Mouse (Mus musculus): ENCODE data around the gene Atp4b. TPM values are rescaled to one million over a fixed set of nuclear protein-coding genes. Genes with fewer than 3 reads are reported as not detected.

Gene Atp4b
- polyA plus RNA-seq, 1 experiment from 2014 or later: not detected

- Histone ChIP-seq H3K4me2 (ENCODE audit: low read depth, low read length) (no peak overlapping the region), H3K36me3 (ENCODE audit: control insufficient read depth, insufficient read depth) (no peaks in the 10 kb centered on the region), H3K9ac (ENCODE audit: low read length) (no peak overlapping the region), H3K27ac (ENCODE audit: low read length) (no peak overlapping the region), H3K4me3 (ENCODE audit: low read length) (no peak overlapping the region), H3K9me3 (replicated peaks; ENCODE audit: control insufficient read depth, low read length) (no peaks in the 10 kb centered on the region), H3K27me3 (ENCODE audit: control insufficient read depth, insufficient read depth, low read length) (no peaks in the 10 kb centered on the region), H3K4me1 (ENCODE audit: control insufficient read depth, insufficient read depth, low read length) (no peaks in the 10 kb centered on the region)
- no peak for ATAC-seq (replicated peaks; ENCODE audit: extremely low read depth, insufficient read depth, low FRiP score)
- 63% methylated on average over 6 of the region's 6 CpGs for WGBS
Observed at GRCm38 (mm10) chr8:13403517-13403916, 6.9 kb upstream of the Atp4b start.

GRCm38 (mm10) chr8:13393869-13394268 is 2.8 kb downstream of the Atp4b start:
- no peak overlapping the region for H3K27ac ChIP-seq (ENCODE audit: low read length)
- H3K9ac ChIP-seq (ENCODE audit: low read length): no peak overlapping the region
- no peaks in the 10 kb centered on the region for H3K4me1 ChIP-seq (ENCODE audit: control insufficient read depth, insufficient read depth, low read length)
- no peak overlapping the region for H3K4me2 ChIP-seq (ENCODE audit: low read depth, low read length)
- WGBS: 83% methylated on average over 7 of the region's 7 CpGs
- H3K4me3 ChIP-seq (ENCODE audit: low read length): no peak overlapping the region
- H3K9me3 ChIP-seq (replicated peaks; ENCODE audit: control insufficient read depth, low read length): no peaks in the 10 kb centered on the region
- H3K27me3 ChIP-seq (ENCODE audit: control insufficient read depth, insufficient read depth, low read length): no peaks in the 10 kb centered on the region
- no peak for ATAC-seq (replicated peaks; ENCODE audit: extremely low read depth, insufficient read depth, low FRiP score)
- no peaks in the 10 kb centered on the region for H3K36me3 ChIP-seq (ENCODE audit: control insufficient read depth, insufficient read depth)

- Histone ChIP-seq H3K9me3 (replicated peaks; ENCODE audit: control insufficient read depth, low read length) (no peaks in the 10 kb centered on the region), H3K9ac (ENCODE audit: low read length) (no peak overlapping the region), H3K4me3 (ENCODE audit: low read length) (no peak overlapping the region), H3K4me1 (ENCODE audit: control insufficient read depth, insufficient read depth, low read length) (no peaks in the 10 kb centered on the region), H3K4me2 (ENCODE audit: low read depth, low read length) (no peak overlapping the region), H3K27ac (ENCODE audit: low read length) (no peak overlapping the region), H3K36me3 (ENCODE audit: control insufficient read depth, insufficient read depth) (no peaks in the 10 kb centered on the region), H3K27me3 (ENCODE audit: control insufficient read depth, insufficient read depth, low read length) (no peaks in the 10 kb centered on the region)
- WGBS: 73% methylated on average over 2 of the region's 2 CpGs
- ATAC-seq (replicated peaks; ENCODE audit: extremely low read depth, insufficient read depth, low FRiP score): no peak
Observed at GRCm38 (mm10) chr8:13388744-13389143, 7.9 kb downstream of the Atp4b start.

GRCm38 (mm10) chr8:13387728-13388127 is 8.9 kb downstream of the Atp4b start:
- Histone ChIP-seq H3K4me1 (ENCODE audit: control insufficient read depth, insufficient read depth, low read length) (no peaks in the 10 kb centered on the region), H3K27me3 (ENCODE audit: control insufficient read depth, insufficient read depth, low read length) (no peaks in the 10 kb centered on the region), H3K9me3 (replicated peaks; ENCODE audit: control insufficient read depth, low read length) (no peaks in the 10 kb centered on the region), H3K27ac (ENCODE audit: low read length) (no peak overlapping the region), H3K4me3 (ENCODE audit: low read length) (no peak overlapping the region), H3K36me3 (ENCODE audit: control insufficient read depth, insufficient read depth) (no peaks in the 10 kb centered on the region), H3K4me2 (ENCODE audit: low read depth, low read length) (no peak overlapping the region), H3K9ac (ENCODE audit: low read length) (no peak overlapping the region)
- ATAC-seq (replicated peaks; ENCODE audit: extremely low read depth, insufficient read depth, low FRiP score): no peak
- 80% methylated on average over 8 of the region's 8 CpGs for WGBS

GRCm38 (mm10) chr8:13386366-13386765 is 10.3 kb downstream of the Atp4b start:
- Histone ChIP-seq H3K27me3 (ENCODE audit: control insufficient read depth, insufficient read depth, low read length) (no peaks in the 10 kb centered on the region), H3K9me3 (replicated peaks; ENCODE audit: control insufficient read depth, low read length) (no peaks in the 10 kb centered on the region), H3K27ac (ENCODE audit: low read length) (no peak overlapping the region), H3K4me2 (ENCODE audit: low read depth, low read length) (no peak overlapping the region), H3K36me3 (ENCODE audit: control insufficient read depth, insufficient read depth) (no peaks in the 10 kb centered on the region), H3K9ac (ENCODE audit: low read length) (no peak overlapping the region), H3K4me3 (ENCODE audit: low read length) (no peak overlapping the region), H3K4me1 (ENCODE audit: control insufficient read depth, insufficient read depth, low read length) (no peaks in the 10 kb centered on the region)
- WGBS: 71% methylated on average over 13 of the region's 13 CpGs
- ATAC-seq (replicated peaks; ENCODE audit: extremely low read depth, insufficient read depth, low FRiP score): no peak

DNA sequence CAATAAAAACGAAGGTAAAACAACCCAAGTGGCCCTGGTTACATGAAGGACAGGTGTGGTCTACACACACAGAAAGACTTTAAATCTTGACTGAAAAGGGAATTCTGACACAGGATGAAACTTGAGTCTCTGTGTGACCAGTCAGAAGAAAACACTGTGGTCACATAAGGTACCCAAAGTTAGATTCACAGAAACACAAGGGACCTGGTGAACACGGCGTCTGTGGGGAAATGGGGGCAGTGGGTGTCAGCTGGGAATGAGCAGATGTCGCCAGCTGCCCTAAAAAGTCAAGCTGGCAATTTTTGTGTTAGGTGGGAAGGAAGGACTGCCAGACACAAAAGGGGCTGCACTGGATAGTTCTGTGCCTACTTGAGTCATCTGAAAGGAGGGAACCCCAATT is 13.6 kb downstream of the Atp4b start:
- no peak overlapping the region for H3K4me3 ChIP-seq (ENCODE audit: low read length)
- no peak overlapping the region for H3K27ac ChIP-seq (ENCODE audit: low read length)
- H3K9me3 ChIP-seq (replicated peaks; ENCODE audit: control insufficient read depth, low read length): no peaks in the 10 kb centered on the region
- no peaks in the 10 kb centered on the region for H3K4me1 ChIP-seq (ENCODE audit: control insufficient read depth, insufficient read depth, low read length)
- 91% methylated on average over 4 of the region's 4 CpGs for WGBS
- ATAC-seq (replicated peaks; ENCODE audit: extremely low read depth, insufficient read depth, low FRiP score): no peak
- H3K27me3 ChIP-seq (ENCODE audit: control insufficient read depth, insufficient read depth, low read length): no peaks in the 10 kb centered on the region
- H3K9ac ChIP-seq (ENCODE audit: low read length): no peak overlapping the region
- H3K36me3 ChIP-seq (ENCODE audit: control insufficient read depth, insufficient read depth): peaks cover 9% of the 10 kb centered on the region
- H3K4me2 ChIP-seq (ENCODE audit: low read depth, low read length): no peak overlapping the region

GRCm38 (mm10) chr8:13382536-13382935 is 14.1 kb downstream of the Atp4b start:
- no peak overlapping the region for H3K4me3 ChIP-seq (ENCODE audit: low read length)
- peaks cover 9% of the 10 kb centered on the region for H3K36me3 ChIP-seq (ENCODE audit: control insufficient read depth, insufficient read depth)
- H3K4me2 ChIP-seq (ENCODE audit: low read depth, low read length): no peak overlapping the region
- H3K9ac ChIP-seq (ENCODE audit: low read length): no peak overlapping the region
- WGBS: 82% methylated on average over 3 of the region's 3 CpGs
- no peaks in the 10 kb centered on the region for H3K4me1 ChIP-seq (ENCODE audit: control insufficient read depth, insufficient read depth, low read length)
- no peak for ATAC-seq (replicated peaks; ENCODE audit: extremely low read depth, insufficient read depth, low FRiP score)
- no peaks in the 10 kb centered on the region for H3K9me3 ChIP-seq (replicated peaks; ENCODE audit: control insufficient read depth, low read length)
- H3K27me3 ChIP-seq (ENCODE audit: control insufficient read depth, insufficient read depth, low read length): no peaks in the 10 kb centered on the region
- H3K27ac ChIP-seq (ENCODE audit: low read length): no peak overlapping the region

DNA sequence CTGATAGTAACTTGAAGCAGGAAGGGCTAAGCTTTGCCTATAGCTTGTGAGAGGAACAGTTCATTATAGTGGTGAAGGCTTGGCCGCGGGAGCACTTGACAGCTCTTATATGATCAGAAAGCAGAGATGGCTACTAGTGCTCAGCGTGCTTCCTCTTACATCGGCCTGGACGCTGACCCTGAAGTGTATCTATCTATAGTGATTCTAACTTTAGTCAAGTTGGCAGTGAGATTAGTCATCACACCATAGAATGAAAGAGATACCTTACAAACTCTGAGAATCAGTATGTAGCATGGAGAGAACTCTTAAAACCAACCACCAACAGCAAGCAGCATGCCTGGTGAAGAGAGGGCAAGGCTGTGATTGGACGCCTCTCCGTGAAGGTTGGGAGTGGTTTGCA is 15.0 kb downstream of the Atp4b start:
- no peak overlapping the region for H3K4me3 ChIP-seq (ENCODE audit: low read length)
- no peaks in the 10 kb centered on the region for H3K9me3 ChIP-seq (replicated peaks; ENCODE audit: control insufficient read depth, low read length)
- no peaks in the 10 kb centered on the region for H3K27me3 ChIP-seq (ENCODE audit: control insufficient read depth, insufficient read depth, low read length)
- 64% methylated on average over 7 of the region's 7 CpGs for WGBS
- H3K27ac ChIP-seq (ENCODE audit: low read length): no peak overlapping the region
- no peak overlapping the region for H3K4me2 ChIP-seq (ENCODE audit: low read depth, low read length)
- H3K4me1 ChIP-seq (ENCODE audit: control insufficient read depth, insufficient read depth, low read length): no peaks in the 10 kb centered on the region
- H3K9ac ChIP-seq (ENCODE audit: low read length): no peak overlapping the region
- peaks cover 9% of the 10 kb centered on the region for H3K36me3 ChIP-seq (ENCODE audit: control insufficient read depth, insufficient read depth)
- ATAC-seq (replicated peaks; ENCODE audit: extremely low read depth, insufficient read depth, low FRiP score): no peak

- no peak overlapping the region for H3K4me3 ChIP-seq (ENCODE audit: low read length)
- 77% methylated on average over 8 of the region's 8 CpGs for WGBS
- H3K9ac ChIP-seq (ENCODE audit: low read length): no peak overlapping the region
- no peak for ATAC-seq (replicated peaks; ENCODE audit: extremely low read depth, insufficient read depth, low FRiP score)
- no peak overlapping the region for H3K27ac ChIP-seq (ENCODE audit: low read length)
- H3K27me3 ChIP-seq (ENCODE audit: control insufficient read depth, insufficient read depth, low read length): no peaks in the 10 kb centered on the region
- H3K4me2 ChIP-seq (ENCODE audit: low read depth, low read length): no peak overlapping the region
- no peaks in the 10 kb centered on the region for H3K4me1 ChIP-seq (ENCODE audit: control insufficient read depth, insufficient read depth, low read length)
- H3K9me3 ChIP-seq (replicated peaks; ENCODE audit: control insufficient read depth, low read length): no peaks in the 10 kb centered on the region
- peaks cover 62% of the 10 kb centered on the region for H3K36me3 ChIP-seq (ENCODE audit: control insufficient read depth, insufficient read depth)
Observed at GRCm38 (mm10) chr8:13373151-13373662, 23.4 kb downstream of the Atp4b start.

Data from heart, embryonic 16.5 days (tissue).